Mouse (Mus musculus) forebrain, postnatal 0 days (tissue): ENCODE measurements around the gene Tnxb. TPM values are rescaled to one million over a fixed set of nuclear protein-coding genes. Genes with fewer than 3 reads are reported as not detected.
"Not testable (repeated sequence)": the region's sequence is repeated elsewhere in the genome, so short reads cannot be mapped to it uniquely, and the experiment has no call there.

Experiments
- ATAC-seq: fragments of 200-750 bp; cut with Nextera tagmentation; 2 replicates; pipeline ENCODE4 v1.8.0; 2017; ENCODE audit warnings: mild to moderate bottlenecking, moderate library complexity
- DNase-seq: peaks from one replicate; pipeline ENCODE4 v3.0.0-alpha.2; 2015
- H3K27ac ChIP-seq: fragments of 300-500 bp; sonication (generic); 2 replicates; pipeline ENCODE4 v1.5.1; 2014; ENCODE audit warnings: low read depth, mild to moderate bottlenecking, antibody characterized with exemption, low read length, moderate library complexity, mixed read lengths
- H3K27me3 ChIP-seq: fragments of 300-500 bp; sonication (generic); 2 replicates; pipeline ENCODE4 v1.6.1; 2014; ENCODE audit warnings: mild to moderate bottlenecking, low read length, mixed read lengths; ENCODE audit not compliant: insufficient read depth
- H3K36me3 ChIP-seq: fragments of 300-500 bp; sonication (generic); 2 replicates; pipeline ENCODE4 v1.6.1; 2014; ENCODE audit warnings: mild to moderate bottlenecking, moderate library complexity; ENCODE audit not compliant: insufficient read depth
- H3K4me1 ChIP-seq: fragments of 300-500 bp; sonication (generic); 2 replicates; pipeline ENCODE4 v1.6.1; 2014; ENCODE audit warnings: antibody characterized with exemption; ENCODE audit not compliant: insufficient read depth
- H3K4me2 ChIP-seq: fragments of 300-500 bp; sonication (generic); 2 replicates; pipeline ENCODE4 v1.6.1; 2014; ENCODE audit warnings: low read depth, mild to moderate bottlenecking, moderate library complexity
- H3K4me3 ChIP-seq: fragments of 300-500 bp; sonication (generic); 2 replicates; pipeline ENCODE4 v1.5.1; 2014; ENCODE audit warnings: low read depth, low read length, mixed read lengths
- H3K9ac ChIP-seq: fragments of 300-500 bp; sonication (generic); 2 replicates; pipeline ENCODE4 v1.6.1; 2014; ENCODE audit warnings: mild to moderate bottlenecking
- H3K9me3 ChIP-seq: fragments of 300-500 bp; sonication (generic); 2 replicates; pipeline ENCODE4 v1.6.1; 2016; ENCODE audit warnings: low read length
- CTCF ChIP-seq: sonication (generic); IDR thresholded peaks from 2 replicates; pipeline ENCODE4 v1.5.1; 2016; ENCODE audit warnings: antibody characterized with exemption, control low read depth, low read depth
- WGBS: fragments of 180-500 bp; shearing (Covaris S2); extraction: QIAGEN DNeasy Blood & Tissue Kit; methylation state at CpG from one replicate; pipeline ENCODE4 v1.1.7; 2014; 5-methylcytosine and 5-hydroxymethylcytosine counted together
- polyA plus RNA-seq: library from polyadenylated mRNA; unstranded; fragments of >200 nt; fragmentation: Nextera tagmentation; extraction: Ambion mirVana; gene quantifications from 2 replicates; pipeline ENCODE4 v1.2.1, GENCODE M21; 2015
- total RNA-seq: library from RNA; depleted of rRNA; stranded (reverse); fragments of >200 nt; gene quantifications from 2 replicates; pipeline ENCODE4 v1.2.3, GENCODE M21; 2014; rRNA removed

Tnxb gene
- total and polyA plus RNA-seq, 2 experiments from 2014 or later = 0.16 to 1.7 TPM

DNA sequence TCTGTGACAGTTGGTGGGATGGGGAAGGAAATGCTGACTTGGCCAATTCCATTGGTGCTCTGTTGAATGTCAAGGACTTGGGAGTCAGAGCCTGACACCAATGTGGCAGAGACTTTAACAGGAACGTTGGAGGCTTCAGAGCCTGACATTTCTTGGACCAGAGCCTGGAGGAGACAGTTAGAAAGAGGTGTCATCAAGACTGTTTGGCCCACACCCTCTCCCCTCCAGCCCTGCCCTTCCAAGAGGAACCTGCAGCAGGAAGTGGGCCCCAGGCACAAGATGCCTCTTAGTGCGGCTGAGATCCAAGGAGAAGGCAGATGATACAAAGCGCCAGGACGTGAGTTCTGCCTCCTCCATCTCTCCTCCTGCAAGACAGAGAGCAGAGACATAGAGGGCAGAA is 69.9 kb downstream of the Tnxb start:
- TF ChIP-seq CTCF = no peak
- Histone ChIP-seq H3K9ac (no peak overlapping the region), H3K4me1 (no peaks in the 10 kb centered on the region), H3K27me3 (no peaks in the 10 kb centered on the region), H3K4me3 (no peak overlapping the region), H3K36me3 (no peaks in the 10 kb centered on the region), H3K27ac (no peak overlapping the region), H3K4me2 (no peak overlapping the region), H3K9me3 (no peaks in the 10 kb centered on the region)
- WGBS = 82% methylated on average over 4 of the region's 4 CpGs
- no peak for DNase-seq
- ATAC-seq = no peak

DNA sequence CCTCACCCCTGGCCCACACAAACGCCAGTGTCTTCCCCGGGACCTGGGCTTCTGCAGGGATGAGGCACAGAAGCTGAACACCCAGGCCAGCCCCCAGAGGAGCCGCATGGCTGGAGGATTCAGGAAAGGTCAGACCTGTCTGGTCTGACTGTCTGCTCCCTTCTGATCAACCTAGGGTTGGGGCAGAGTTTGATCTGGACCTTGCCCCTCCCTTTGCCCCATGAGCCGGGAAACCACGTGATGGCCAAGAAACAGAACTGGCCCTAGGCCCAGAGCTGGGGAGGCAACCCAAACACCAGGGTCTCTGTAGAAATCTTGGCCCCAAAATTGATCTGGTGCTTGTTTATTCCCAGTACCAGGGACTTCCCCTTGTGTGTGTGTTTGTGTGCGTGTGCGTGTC is 73.4 kb downstream of the Tnxb start, which contains the start of gene C4b:
Gene C4b (minus strand): TSS at position 164 of the 400 bp plus-strand sequence.
- 82% methylated on average over 7 of the region's 7 CpGs for WGBS
- no peak for DNase-seq

DNA sequence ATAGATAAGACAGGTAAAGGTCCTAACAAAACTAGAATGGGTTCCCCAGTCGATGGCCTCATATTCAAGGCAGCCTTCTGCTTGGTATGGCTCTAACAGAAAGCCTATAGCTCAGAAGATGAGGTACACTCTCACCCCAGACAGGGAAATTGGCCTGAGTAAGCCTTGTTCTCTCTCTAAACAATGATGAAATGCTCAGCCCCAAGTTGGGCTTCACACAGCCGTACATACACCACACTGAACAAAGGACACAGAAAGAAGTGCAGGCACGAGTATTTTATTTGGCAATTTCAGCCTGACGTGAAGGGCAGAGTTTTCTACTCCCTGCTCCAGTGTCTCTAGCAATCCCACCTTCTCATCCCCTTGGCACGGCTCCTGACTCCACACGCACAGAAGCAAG is 73.9 kb downstream of the Tnxb start:
- no peak for ATAC-seq
- no peak for TF ChIP-seq CTCF
- H3K4me3 ChIP-seq = no peak overlapping the region
- no peaks in the 10 kb centered on the region for H3K9me3 ChIP-seq
- no peak for DNase-seq
- no peaks in the 10 kb centered on the region for H3K36me3 ChIP-seq
- no peak overlapping the region for H3K9ac ChIP-seq
- 81% methylated on average over 6 of the region's 6 CpGs for WGBS
- no peak overlapping the region for H3K4me2 ChIP-seq
- H3K4me1 ChIP-seq = no peaks in the 10 kb centered on the region
- H3K27me3 ChIP-seq = no peaks in the 10 kb centered on the region
- no peak overlapping the region for H3K27ac ChIP-seq

More for the DNA sequence above, 73.4 kb downstream of the Tnxb start, which contains the start of gene C4b:
- Histone ChIP-seq H3K27ac (no peak within 1 kb of the TSS), H3K4me3 (no peak within 1 kb of the TSS), H3K36me3 (no peaks in the 10 kb centered on the region), H3K9me3 (no peaks in the 10 kb centered on the region), H3K4me1 (no peaks in the 10 kb centered on the region), H3K9ac (no peak within 1 kb of the TSS), H3K27me3 (no peaks in the 10 kb centered on the region), H3K4me2 (no peak within 1 kb of the TSS)
- ATAC-seq = no peak
- no peak for TF ChIP-seq CTCF

GRCm38 (mm10) chr17:34744611-34745010 is 74.3 kb downstream of the Tnxb start:
- not testable (repeated sequence) for H3K4me3 ChIP-seq, H3K4me1 ChIP-seq, H3K9ac ChIP-seq, DNase-seq, H3K27me3 ChIP-seq, H3K27ac ChIP-seq, H3K9me3 ChIP-seq, H3K4me2 ChIP-seq, ATAC-seq, H3K36me3 ChIP-seq
- 92% methylated on average over 6 of the region's 6 CpGs for WGBS

- H3K4me2 ChIP-seq, H3K36me3 ChIP-seq, H3K27ac ChIP-seq, H3K4me1 ChIP-seq, H3K9me3 ChIP-seq, DNase-seq, H3K4me3 ChIP-seq, ATAC-seq, H3K27me3 ChIP-seq, H3K9ac ChIP-seq: not testable (repeated sequence)
- 90% methylated on average over 4 of the region's 4 CpGs for WGBS
Measured at GRCm38 (mm10) chr17:34745166-34745565, 74.8 kb downstream of the Tnxb start.

DNA sequence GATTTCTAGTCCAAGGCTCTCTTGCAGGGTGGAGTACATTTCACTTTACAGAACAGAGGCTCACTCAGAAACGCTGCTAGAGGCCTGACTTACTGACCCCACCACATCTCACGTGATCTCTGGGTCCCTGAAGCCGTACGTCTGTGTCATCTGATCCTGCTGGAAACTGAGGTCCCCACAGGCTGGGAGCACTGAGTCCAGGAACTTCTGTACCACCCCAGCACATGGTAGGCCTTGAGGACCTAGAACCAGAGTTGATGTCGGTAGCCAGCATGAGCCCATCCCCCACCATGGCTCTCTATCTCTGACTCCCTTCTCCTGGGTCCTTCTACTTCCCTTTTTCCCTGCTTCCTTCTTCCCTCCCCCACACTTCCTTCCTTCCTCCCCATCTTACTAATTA is 76.2 kb downstream of the Tnxb start:
- H3K4me1 ChIP-seq = no peaks in the 10 kb centered on the region
- no peak overlapping the region for H3K27ac ChIP-seq
- DNase-seq (no peak), ATAC-seq (no peak)
- no peak overlapping the region for H3K4me3 ChIP-seq
- H3K4me2 ChIP-seq = no peak overlapping the region
- H3K9ac ChIP-seq = no peak overlapping the region
- H3K36me3 ChIP-seq = no peaks in the 10 kb centered on the region
- H3K9me3 ChIP-seq = no peaks in the 10 kb centered on the region
- no peaks in the 10 kb centered on the region for H3K27me3 ChIP-seq
- WGBS = 84% methylated on average over 5 of the region's 5 CpGs
- TF ChIP-seq CTCF = no peak

GRCm38 (mm10) chr17:34761471-34761870 is 91.1 kb downstream of the Tnxb start:
- DNase-seq (no peak), ATAC-seq (no peak)
- H3K27me3 ChIP-seq = no peaks in the 10 kb centered on the region
- no peak overlapping the region for H3K27ac ChIP-seq
- H3K36me3 ChIP-seq = no peaks in the 10 kb centered on the region
- no peak overlapping the region for H3K4me3 ChIP-seq
- H3K9me3 ChIP-seq = no peaks in the 10 kb centered on the region
- no peak overlapping the region for H3K4me2 ChIP-seq
- H3K9ac ChIP-seq = no peak overlapping the region
- TF ChIP-seq CTCF = no peak
- WGBS = 72% methylated on average over 3 of the region's 3 CpGs
- H3K4me1 ChIP-seq = no peaks in the 10 kb centered on the region

Other genes starting within 250 kb of the Tnxb start
- not detected in 2 replicates for gene Btnl4, start 193.2 kb upstream of the Tnxb start, total RNA-seq
- not detected in 2 replicates for gene Btnl4, start 193.2 kb upstream of the Tnxb start, polyA plus RNA-seq
- not detected in 2 replicates for gene Btnl6, start 153.2 kb upstream of the Tnxb start, total RNA-seq
- not detected in 2 replicates for gene Btnl6, start 153.2 kb upstream of the Tnxb start, polyA plus RNA-seq
- 2.8 and 16.0 TPM in 2 replicates for gene Notch4, start 106.3 kb upstream of the Tnxb start, total RNA-seq
- gene Notch4, start 106.3 kb upstream of the Tnxb start, polyA plus RNA-seq = 3.8 and 5.5 TPM in 2 replicates
- 1.2 and 2.4 TPM in 2 replicates for gene Gpsm3, start 80.7 kb upstream of the Tnxb start, total RNA-seq
- gene Gpsm3, start 80.7 kb upstream of the Tnxb start, polyA plus RNA-seq = 4.2 and 4.6 TPM in 2 replicates
- gene Pbx2, start 79.3 kb upstream of the Tnxb start, total RNA-seq = 56.7 and 75.2 TPM in 2 replicates
- 3.9 and 5.9 TPM in 2 replicates for gene Pbx2, start 79.3 kb upstream of the Tnxb start, polyA plus RNA-seq
- gene Ager, start 72.7 kb upstream of the Tnxb start, total RNA-seq = 1.8 and 2.8 TPM in 2 replicates
- gene Ager, start 72.7 kb upstream of the Tnxb start, polyA plus RNA-seq = 0.92 and 1.2 TPM in 2 replicates
- 39.0 and 45.3 TPM in 2 replicates for gene Rnf5, start 66.8 kb upstream of the Tnxb start, total RNA-seq
- gene Rnf5, start 66.8 kb upstream of the Tnxb start, polyA plus RNA-seq = 245 and 252 TPM in 2 replicates
- 187 and 217 TPM in 2 replicates for gene Agpat1, start 66.3 kb upstream of the Tnxb start, total RNA-seq
- gene Agpat1, start 66.3 kb upstream of the Tnxb start, polyA plus RNA-seq = 88.5 and 104 TPM in 2 replicates
- 2.7 and 3.2 TPM in 2 replicates for gene Egfl8, start 54.6 kb upstream of the Tnxb start, total RNA-seq
- gene Egfl8, start 54.6 kb upstream of the Tnxb start, polyA plus RNA-seq = 3.8 and 4.8 TPM in 2 replicates
- 24.2 and 27.2 TPM in 2 replicates for gene Ppt2, start 42.0 kb upstream of the Tnxb start, total RNA-seq
- gene Ppt2, start 42.0 kb upstream of the Tnxb start, polyA plus RNA-seq = 17.6 and 20.2 TPM in 2 replicates
- 7.8 and 11.4 TPM in 2 replicates for gene Prrt1, start 41.0 kb upstream of the Tnxb start, total RNA-seq
- gene Prrt1, start 41.0 kb upstream of the Tnxb start, polyA plus RNA-seq = 12.2 and 15.1 TPM in 2 replicates
- gene Fkbpl, start 25.8 kb upstream of the Tnxb start, total RNA-seq = 9.6 and 19.9 TPM in 2 replicates
- 8.2 and 11.4 TPM in 2 replicates for gene Fkbpl, start 25.8 kb upstream of the Tnxb start, polyA plus RNA-seq
- 39.9 and 43.7 TPM in 2 replicates for gene Atf6b, start 23.4 kb upstream of the Tnxb start, total RNA-seq
- gene Atf6b, start 23.4 kb upstream of the Tnxb start, polyA plus RNA-seq = 86.1 and 86.4 TPM in 2 replicates
- 1.5 and 1.6 TPM in 2 replicates for gene C4b, start 73.3 kb downstream of the Tnxb start, total RNA-seq
- 0.59 and 0.75 TPM in 2 replicates for gene C4b, start 73.3 kb downstream of the Tnxb start, polyA plus RNA-seq
- not detected in 2 replicates for gene Cyp21a1, start 134.0 kb downstream of the Tnxb start, total RNA-seq
- not detected in 2 replicates for gene Cyp21a1, start 134.0 kb downstream of the Tnxb start, polyA plus RNA-seq
- gene Stk19, start 166.4 kb downstream of the Tnxb start, total RNA-seq = 41.9 and 55.6 TPM in 2 replicates
- 55.7 and 61.1 TPM in 2 replicates for gene Stk19, start 166.4 kb downstream of the Tnxb start, polyA plus RNA-seq
- gene Dxo, start 166.5 kb downstream of the Tnxb start, total RNA-seq = 40.0 and 46.0 TPM in 2 replicates
- gene Dxo, start 166.5 kb downstream of the Tnxb start, polyA plus RNA-seq = 56.0 and 57.8 TPM in 2 replicates
- gene Skiv2l, start 179.7 kb downstream of the Tnxb start, total RNA-seq = 91.8 and 97.7 TPM in 2 replicates
- gene Skiv2l, start 179.7 kb downstream of the Tnxb start, polyA plus RNA-seq = 36.9 and 42.8 TPM in 2 replicates
- 32.0 and 56.2 TPM in 2 replicates for gene Nelfe, start 179.9 kb downstream of the Tnxb start, total RNA-seq
- 49.6 and 54.6 TPM in 2 replicates for gene Nelfe, start 179.9 kb downstream of the Tnxb start, polyA plus RNA-seq
- gene Cfb, start 192.0 kb downstream of the Tnxb start, total RNA-seq = 0.67 and 1.4 TPM in 2 replicates
- 1.0 and 1.7 TPM in 2 replicates for gene Cfb, start 192.0 kb downstream of the Tnxb start, polyA plus RNA-seq
- gene Zbtb12, start 208.9 kb downstream of the Tnxb start, total RNA-seq = 25.2 and 32.6 TPM in 2 replicates
- gene Zbtb12, start 208.9 kb downstream of the Tnxb start, polyA plus RNA-seq = 5.3 and 7.7 TPM in 2 replicates
- not detected in 2 replicates for gene Gm20547, start 211.5 kb downstream of the Tnxb start, total RNA-seq
- gene Gm20547, start 211.5 kb downstream of the Tnxb start, polyA plus RNA-seq = not detected in 2 replicates
- 2.6 and 6.1 TPM in 2 replicates for gene C2, start 227.7 kb downstream of the Tnxb start, total RNA-seq
- 3.0 and 3.5 TPM in 2 replicates for gene C2, start 227.7 kb downstream of the Tnxb start, polyA plus RNA-seq
- 293 and 302 TPM in 2 replicates for gene Ehmt2, start 227.9 kb downstream of the Tnxb start, total RNA-seq
- gene Ehmt2, start 227.9 kb downstream of the Tnxb start, polyA plus RNA-seq = 45.5 and 61.8 TPM in 2 replicates
- not detected in 2 replicates for gene Slc44a4, start 243.9 kb downstream of the Tnxb start, total RNA-seq
- gene Slc44a4, start 243.9 kb downstream of the Tnxb start, polyA plus RNA-seq = 0.06 TPM in 1 of 2 replicates, not detected in the other